15 mouse cellular contexts compared by ENCODE assay signal in the genomic region with DNA sequence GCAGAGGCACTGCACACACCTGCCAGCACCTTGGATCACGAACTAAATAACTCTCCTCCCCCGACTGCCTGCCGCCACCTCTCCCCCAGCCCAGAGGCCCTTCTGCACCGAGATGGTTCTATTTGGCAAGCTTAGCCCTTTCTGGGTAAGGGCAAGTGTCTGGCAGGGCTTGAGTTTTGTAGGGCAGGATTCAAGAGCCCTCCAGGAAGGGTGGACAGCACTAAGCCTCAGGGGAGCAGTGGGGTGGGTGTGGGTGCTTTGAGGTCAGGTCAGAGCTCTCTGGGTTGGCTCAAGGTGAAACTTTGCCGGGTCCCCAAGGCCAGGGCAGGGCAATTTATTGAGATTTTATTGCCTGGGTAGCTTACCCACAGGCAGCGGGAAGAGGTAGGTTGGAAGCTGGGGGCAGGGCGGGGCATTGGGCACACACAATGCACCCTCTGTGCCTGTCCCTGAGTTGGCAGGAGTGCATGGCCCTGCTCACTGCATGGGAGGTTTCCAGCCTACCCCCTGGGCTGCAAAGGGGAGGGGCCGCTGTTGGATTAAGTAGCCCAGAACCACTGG. TPM values are rescaled to one million over a fixed set of nuclear protein-coding genes. Genes with fewer than 3 reads are reported as not detected.
DNase-seq lines count a peak whose midpoint lies in the region; ATAC-seq and TF ChIP-seq lines count a peak whose summit lies in the region.
"Had no signal": no experiment of that assay in that cellular context is flagged by ENCODE, and none has a peak within 500 bp of the region (broad histone marks: within the 10 kb centered on the region; RNA-seq: fewer than 3 reads in every experiment).

No protein-coding gene starts in this region.

- no peak for TF ChIP-seq POLR2A in cerebellum, adult 2 months (IDR thresholded peaks at IDR 0.05; ENCODE audit: borderline replicate concordance, insufficient read depth, low read length)

- no peaks in the 10 kb centered on the region for H3K9me3 ChIP-seq in midbrain, embryonic 11.5 days (ENCODE audit: control insufficient read depth, low read length)
- H3K9me3 ChIP-seq in midbrain, embryonic 13.5 days = no peaks in the 10 kb centered on the region

- H3K27me3 ChIP-seq in cerebellum, adult 2 months (ENCODE audit: control insufficient read depth, insufficient read depth, low read length) = no peaks in the 10 kb centered on the region
- H3K27me3 ChIP-seq in midbrain, embryonic 11.5 days (ENCODE audit: control insufficient read depth, insufficient read depth, low read length) = peaks cover 36% of the 10 kb centered on the region
- H3K27me3 ChIP-seq in midbrain, embryonic 13.5 days = peaks cover 70% of the 10 kb centered on the region

- no peak overlapping the region for H3K9ac ChIP-seq in midbrain, embryonic 11.5 days (ENCODE audit: low read length)
- H3K9ac ChIP-seq in midbrain, embryonic 13.5 days (replicated peaks) = no peak overlapping the region

- H3K27ac ChIP-seq in cerebellum, adult 2 months (ENCODE audit: insufficient read depth, low read length) = no peak overlapping the region
- no peak overlapping the region for H3K27ac ChIP-seq in midbrain, embryonic 11.5 days (ENCODE audit: low read depth, low read length)
- no peak overlapping the region for H3K27ac ChIP-seq in midbrain, embryonic 13.5 days

- no peaks in the 10 kb centered on the region for H3K36me3 ChIP-seq in midbrain, embryonic 11.5 days (ENCODE audit: control insufficient read depth, insufficient read depth, low read length)
- H3K36me3 ChIP-seq in midbrain, embryonic 13.5 days = no peaks in the 10 kb centered on the region

- no peak for ATAC-seq in midbrain, embryonic 11.5 days (ENCODE audit: low FRiP score)
- no peak for ATAC-seq in midbrain, embryonic 13.5 days

- DNase-seq in cerebellum, adult 9-11 months = peak; percentile 61
- DNase-seq in cerebellum, adult 2 months = no peak
- DNase-seq in midbrain, embryonic 11.5 days (ENCODE audit: low spot score, missing footprints) = peak; percentile 57
- peak; percentile 27 for DNase-seq in kidney, postnatal 10 days
- DNase-seq in lung, postnatal 36 days = peak; percentile 80
- DNase-seq in embryo, embryonic 9.5 days (ENCODE audit: extremely low spot score) = no peak
- no peak for DNase-seq in adrenal gland, postnatal 25 days
- DNase-seq: adrenal gland, postnatal 10 days; cerebellum, adult 8-10 months; gastrocnemius, postnatal 10 days; heart, postnatal 10 days; thymus, postnatal 36 days had no signal

- no peak overlapping the region for H3K4me3 ChIP-seq in cerebellum, adult 2 months (replicated peaks; ENCODE audit: insufficient read depth, low read depth, low read length)
- no peak overlapping the region for H3K4me3 ChIP-seq in midbrain, embryonic 11.5 days (ENCODE audit: low read depth, low read length)
- no peak overlapping the region for H3K4me3 ChIP-seq in midbrain, embryonic 13.5 days (replicated peaks)

- H3K4me2 ChIP-seq in midbrain, embryonic 11.5 days = no peak overlapping the region
- no peak overlapping the region for H3K4me2 ChIP-seq in midbrain, embryonic 13.5 days (replicated peaks)

- no peak for TF ChIP-seq CTCF in cerebellum, adult 2 months (IDR thresholded peaks at IDR 0.05; ENCODE audit: borderline replicate concordance, insufficient read depth, low read depth, low read length)

- WGBS in cerebellum, adult 2 months = 47% methylated on average over 8 of the region's 8 CpGs
- WGBS in midbrain, embryonic 11.5 days = 36% methylated on average over 8 of the region's 8 CpGs
- WGBS in midbrain, embryonic 13.5 days = 41% methylated on average over 8 of the region's 8 CpGs

- H3K4me1 ChIP-seq in cerebellum, adult 2 months (ENCODE audit: control insufficient read depth, insufficient read depth, low read length) = no peaks in the 10 kb centered on the region; the same call in none of the 2 replicates
- peaks cover 6% of the 10 kb centered on the region for H3K4me1 ChIP-seq in midbrain, embryonic 11.5 days (ENCODE audit: control insufficient read depth, insufficient read depth, low read length)
- peaks cover 19% of the 10 kb centered on the region for H3K4me1 ChIP-seq in midbrain, embryonic 13.5 days (replicated peaks)

RNA-seq across cellular contexts. Expression of a gene that starts 4.4 kb away (rescaled TPM):
- 53.5 and 56.1 TPM in 2 replicates for polyA plus RNA-seq in cerebellum, adult 2 months (2012; rRNA removed)
- 39.7 and 41.5 TPM in 2 replicates for polyA plus RNA-seq in midbrain, embryonic 11.5 days (2014; fragmentation: Nextera tagmentation; extraction: Ambion mirVana)
- 44.5 and 46.9 TPM in 2 replicates for polyA plus RNA-seq in midbrain, embryonic 13.5 days (2015; fragmentation: Nextera tagmentation; extraction: Ambion mirVana)
- total RNA-seq in adrenal gland, postnatal 25 days (2021) = 23.6 and 23.9 TPM in 2 replicates

RNA-seq across cellular contexts. Expression of a gene that starts 5.5 kb away (rescaled TPM):
- 150 and 173 TPM in 2 replicates for polyA plus RNA-seq in cerebellum, adult 2 months (2012; rRNA removed)
- 0.78 and 0.91 TPM in 2 replicates for polyA plus RNA-seq in midbrain, embryonic 11.5 days (2014; fragmentation: Nextera tagmentation; extraction: Ambion mirVana)
- polyA plus RNA-seq in midbrain, embryonic 13.5 days (2015; fragmentation: Nextera tagmentation; extraction: Ambion mirVana) = 0.73 and 1.9 TPM in 2 replicates
- total RNA-seq in adrenal gland, postnatal 25 days (2021) = 0.24 TPM in 1 of 2 replicates, not detected in the other

RNA-seq across cellular contexts. Expression of a gene that starts 24.3 kb away (rescaled TPM):
- polyA plus RNA-seq in cerebellum, adult 2 months (2012; rRNA removed) = 57.4 and 68.4 TPM in 2 replicates
- 0.15 and 0.17 TPM in 2 replicates for polyA plus RNA-seq in midbrain, embryonic 11.5 days (2014; fragmentation: Nextera tagmentation; extraction: Ambion mirVana)
- polyA plus RNA-seq in midbrain, embryonic 13.5 days (2015; fragmentation: Nextera tagmentation; extraction: Ambion mirVana) = 6.7 and 9.3 TPM in 2 replicates
- total RNA-seq in adrenal gland, postnatal 25 days (2021) = not detected in 2 replicates
- total RNA-seq: adrenal gland, postnatal 10 days; gastrocnemius, postnatal 10 days; heart, postnatal 10 days; MEL had no signal

RNA-seq across cellular contexts. Expression of a gene that starts 29.9 kb away (rescaled TPM):
- polyA plus RNA-seq in cerebellum, adult 2 months (2012; rRNA removed) = 0.95 and 1.3 TPM in 2 replicates
- polyA plus RNA-seq in midbrain, embryonic 11.5 days (2014; fragmentation: Nextera tagmentation; extraction: Ambion mirVana) = not detected in 2 replicates
- polyA plus RNA-seq in midbrain, embryonic 13.5 days (2015; fragmentation: Nextera tagmentation; extraction: Ambion mirVana) = 0.23 and 0.28 TPM in 2 replicates
- total RNA-seq in adrenal gland, postnatal 25 days (2021) = 0.91 TPM in 1 of 2 replicates, not detected in the other
- total RNA-seq: MEL had no signal
- polyA plus RNA-seq: intestine, embryonic 14.5 days had no signal

RNA-seq across cellular contexts. Expression of a gene that starts 32.5 kb away (rescaled TPM):
- polyA plus RNA-seq in cerebellum, adult 2 months (2012; rRNA removed) = 0.26 and 0.40 TPM in 2 replicates
- polyA plus RNA-seq in midbrain, embryonic 11.5 days (2014; fragmentation: Nextera tagmentation; extraction: Ambion mirVana) = not detected in 2 replicates
- 0.23 TPM in 1 of 2 replicates, not detected in the other for polyA plus RNA-seq in midbrain, embryonic 13.5 days (2015; fragmentation: Nextera tagmentation; extraction: Ambion mirVana)
- total RNA-seq in adrenal gland, postnatal 25 days (2021) = 458 and 547 TPM in 2 replicates
- total RNA-seq: MEL had no signal
- polyA plus RNA-seq: intestine, embryonic 14.5 days had no signal

Comparison
In these comparisons a context has a peak if more than half of its experiments do, and no peak if none do; other contexts are left out.
1. DNase-seq: peak in cerebellum, adult 9-11 months (single experiment), midbrain, embryonic 11.5 days (single experiment), kidney, postnatal 10 days (single experiment) and lung, postnatal 36 days (single experiment); none in cerebellum, adult 2 months (0 of 2), embryo, embryonic 9.5 days (single experiment) and adrenal gland, postnatal 25 days (single experiment).
2. RNA of a gene that starts 5.5 kb away (polyA plus RNA-seq): 150 to 173 TPM in cerebellum, adult 2 months; 0.73 to 1.9 TPM in midbrain, embryonic 13.5 days and 0.78 to 0.91 TPM in midbrain, embryonic 11.5 days; every median in the first group is over 10 times any median in the second.